Comparison of ENCODE assay signal across 23 mouse cellular contexts in genomic region chr5:147966646-147967045, GRCm38 (mm10).
"Had no signal": no experiment of that assay in that cellular context is flagged by ENCODE, and none has a peak within 500 bp of the region (broad histone marks: within the 10 kb centered on the region; RNA-seq: fewer than 3 reads in every experiment).

No protein-coding gene starts in this region.

- H3K9me3 ChIP-seq: limb, embryonic 12.5 days; limb, embryonic 15.5 days; midbrain, embryonic 10.5 days; midbrain, embryonic 13.5 days; neural tube, embryonic 13.5 days; stomach, embryonic 15.5 days had no signal

- H3K4me2 ChIP-seq: limb, embryonic 12.5 days; limb, embryonic 15.5 days; liver, embryonic 11.5 days; lung, embryonic 14.5 days; midbrain, embryonic 13.5 days; neural tube, embryonic 13.5 days; stomach, embryonic 15.5 days had no signal

- H3K36me3 ChIP-seq: limb, embryonic 12.5 days; limb, embryonic 15.5 days; midbrain, embryonic 10.5 days; midbrain, embryonic 13.5 days; neural tube, embryonic 13.5 days; stomach, embryonic 15.5 days had no signal

- DNase-seq: kidney, postnatal 10 days; kidney, postnatal 4 days; left cerebral cortex, postnatal 4 days; liver, postnatal 0 days; lung, embryonic 14.5 days; lung, postnatal 36 days; retina, postnatal 1 day; right cerebral cortex, postnatal 25 days; spleen, adult 18-20 months; thymus, adult 18-20 months; thymus, postnatal 36 days had no signal

- H3K4me1 ChIP-seq: limb, embryonic 12.5 days; limb, embryonic 15.5 days; megakaryocyte, embryonic 14.5 days; midbrain, embryonic 10.5 days; midbrain, embryonic 13.5 days had no signal

- H3K4me3 ChIP-seq: limb, embryonic 12.5 days; limb, embryonic 15.5 days; megakaryocyte, embryonic 14.5 days; midbrain, embryonic 10.5 days; midbrain, embryonic 13.5 days; myocyte; neural tube, embryonic 13.5 days; stomach, embryonic 15.5 days had no signal

- H3K27me3 ChIP-seq: midbrain, embryonic 13.5 days; neural tube, embryonic 13.5 days; stomach, embryonic 15.5 days had no signal

- ATAC-seq: liver, postnatal 0 days; lung, postnatal 0 days; midbrain, embryonic 13.5 days; midbrain, embryonic 16.5 days had no signal

- H3K27ac ChIP-seq: limb, embryonic 12.5 days; limb, embryonic 15.5 days; liver, embryonic 14.5 days; midbrain, embryonic 10.5 days; midbrain, embryonic 13.5 days; neural tube, embryonic 13.5 days; stomach, embryonic 15.5 days had no signal

- H3K9ac ChIP-seq: limb, embryonic 12.5 days; limb, embryonic 15.5 days; liver, embryonic 14.5 days; liver, postnatal 0 days; lung, embryonic 14.5 days; midbrain, embryonic 13.5 days; neural tube, embryonic 13.5 days; stomach, embryonic 15.5 days had no signal
